Mouse (Mus musculus) heart, postnatal 0 days (tissue): Measurements from ENCODE around the gene Cp.

Experiments
- CTCF ChIP-seq: IDR thresholded peaks from 2 replicates; pipeline ENCODE4 v1.5.1; 2016; ENCODE audit warnings: antibody characterized with exemption, control low read depth, low read depth
- EP300 ChIP-seq: IDR thresholded peaks from 2 replicates; pipeline ENCODE4 v1.6.1; 2016; ENCODE audit warnings: antibody characterized with exemption, low read depth

GRCm38 (mm10) chr3:19978474-19978873, 21.6 kb downstream of the Cp start:
- TF ChIP-seq CTCF (no peak), EP300 (no peak)
